Mouse (Mus musculus) MN1 (cell line): ENCODE data around the gene 3110082I17Rik.
A peak's percentile ranks its signal among the peaks of the same experiment; 100 is the strongest.

Experiments used
- DNase-seq: peaks from one replicate; pipeline ENCODE4 v3.0.0-alpha.2; 2016; ENCODE audit warnings: low spot score

Gene 3110082I17Rik

DNA sequence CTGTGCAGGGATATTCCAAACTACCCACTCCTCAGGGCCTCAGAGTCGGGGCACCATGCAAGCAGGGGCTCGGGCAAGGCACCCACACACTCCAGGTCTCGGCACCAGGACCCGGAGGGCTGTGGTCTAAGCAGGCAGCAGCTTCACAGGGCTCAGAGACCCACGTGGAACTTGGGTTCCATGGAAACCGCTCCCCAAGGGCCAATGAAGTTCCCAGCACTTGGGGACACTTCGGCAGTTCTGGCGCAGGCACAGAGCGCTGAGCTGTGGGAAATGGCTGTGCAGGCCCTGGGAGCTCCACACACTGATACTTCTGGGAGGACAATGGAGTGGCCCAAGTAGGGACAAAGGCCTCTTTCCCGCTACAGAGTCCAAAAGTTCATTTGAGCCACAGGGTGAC, 7.3 kb downstream of the 3110082I17Rik start:
- no peak for DNase-seq

DNA sequence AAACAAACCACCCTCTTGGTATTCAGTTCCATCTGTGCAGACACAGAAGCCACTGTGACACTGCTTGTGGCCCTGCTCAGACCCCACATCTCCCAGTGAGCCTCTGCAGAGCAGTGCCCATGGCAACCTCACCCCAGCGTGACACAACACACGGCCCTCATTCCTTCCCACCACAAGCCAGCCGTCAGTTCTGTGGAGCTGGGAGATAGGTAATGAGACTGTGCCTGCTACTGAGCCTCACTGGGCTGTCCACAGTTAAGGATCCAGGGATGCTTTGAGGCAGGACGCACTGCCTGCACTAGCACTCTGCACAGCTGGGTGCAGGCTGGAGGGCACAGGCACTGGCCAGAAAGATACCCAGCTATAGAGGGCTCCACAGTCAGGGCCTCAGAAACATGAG, 10.4 kb downstream of the 3110082I17Rik start:
- peak; percentile 49 for DNase-seq

DNA sequence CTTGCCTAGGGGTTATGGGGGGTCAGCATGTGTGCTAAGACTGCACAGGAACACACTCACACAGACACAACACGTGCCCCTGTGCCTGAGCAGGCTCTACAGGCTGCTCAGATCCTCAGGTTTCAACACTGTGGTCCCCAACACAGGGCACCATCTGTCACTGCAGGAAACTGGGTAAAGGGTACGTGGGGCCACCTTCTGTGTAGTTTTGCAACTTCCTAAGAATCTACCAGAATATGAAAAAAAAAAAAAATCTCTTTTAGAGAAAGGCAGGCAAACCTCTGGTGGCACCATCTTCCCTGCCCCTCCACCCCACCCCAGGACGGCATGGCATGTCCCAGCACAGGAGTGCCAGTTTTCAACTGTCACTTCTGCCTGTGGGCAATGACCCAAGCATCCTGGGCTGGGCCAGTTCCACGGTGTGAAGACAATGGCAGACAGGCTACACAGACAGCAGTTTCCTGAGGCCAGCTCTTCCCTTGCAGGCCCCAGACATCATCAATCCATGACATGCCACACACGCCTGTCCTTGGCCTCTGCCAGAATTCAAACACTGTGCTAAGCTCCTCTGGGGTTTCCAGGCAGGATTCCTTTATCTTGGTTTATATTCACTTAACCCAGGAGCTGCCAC, 11.1 kb downstream of the 3110082I17Rik start:
- DNase-seq, result peak; percentile 62

DNA sequence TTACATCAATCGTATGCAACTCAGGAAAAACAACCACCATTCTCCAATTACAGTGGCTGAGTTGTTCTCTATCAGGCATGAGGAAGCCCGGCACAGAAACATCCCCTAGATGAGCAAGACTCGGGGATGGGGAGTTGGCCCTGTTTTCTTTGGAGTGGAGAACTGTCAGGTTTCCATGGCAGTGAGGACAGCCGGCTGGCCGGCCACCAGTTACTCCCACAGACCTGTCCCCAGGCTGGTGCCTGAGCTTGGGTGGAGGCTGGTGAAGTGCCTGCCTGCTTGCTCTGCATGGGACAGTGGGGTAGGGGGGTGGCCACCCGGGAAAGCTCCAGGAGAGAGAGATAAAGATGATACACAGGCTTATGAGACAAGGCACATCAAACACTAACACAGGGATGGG, 12.3 kb downstream of the 3110082I17Rik start:
- no peak for DNase-seq

DNA sequence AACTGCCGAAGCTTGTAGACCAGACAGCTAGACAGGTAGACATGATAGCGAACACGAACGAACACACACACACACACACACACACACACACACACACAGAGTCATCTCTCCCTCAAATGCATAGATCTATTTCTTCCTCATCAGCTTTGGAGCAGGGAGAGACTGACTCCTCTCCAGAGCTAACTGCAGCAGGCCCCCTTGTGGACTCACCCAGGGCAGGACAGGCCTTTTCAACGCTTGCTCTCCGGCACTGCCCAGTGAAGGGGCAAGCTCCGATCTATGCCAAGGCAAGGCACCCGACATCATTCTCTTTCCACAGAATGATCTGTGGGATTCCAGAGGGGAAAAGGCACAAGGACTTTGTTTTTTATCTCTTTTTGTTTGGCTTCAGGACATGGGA, 15.1 kb downstream of the 3110082I17Rik start:
- DNase-seq, result peak; percentile 37

DNA sequence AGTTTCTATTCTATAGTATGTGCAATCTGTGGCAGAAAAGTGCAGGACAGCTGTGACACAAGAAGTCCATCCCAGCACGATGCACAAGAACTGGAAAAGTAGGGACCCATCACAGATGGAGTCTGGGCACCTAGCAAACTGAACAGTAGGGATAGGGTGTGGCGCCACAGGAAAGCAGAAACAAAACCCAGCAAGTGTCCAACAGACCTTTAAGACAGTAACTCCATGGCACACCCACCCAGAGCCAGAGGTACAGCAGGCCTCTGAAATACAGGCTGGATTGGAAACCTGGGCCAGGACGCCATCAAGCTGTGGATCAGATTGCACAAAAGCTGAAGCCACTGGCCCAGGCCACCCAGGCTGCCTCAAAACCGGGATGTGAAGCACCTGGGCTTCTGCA, 17.4 kb downstream of the 3110082I17Rik start:
- DNase-seq, result no peak

DNA sequence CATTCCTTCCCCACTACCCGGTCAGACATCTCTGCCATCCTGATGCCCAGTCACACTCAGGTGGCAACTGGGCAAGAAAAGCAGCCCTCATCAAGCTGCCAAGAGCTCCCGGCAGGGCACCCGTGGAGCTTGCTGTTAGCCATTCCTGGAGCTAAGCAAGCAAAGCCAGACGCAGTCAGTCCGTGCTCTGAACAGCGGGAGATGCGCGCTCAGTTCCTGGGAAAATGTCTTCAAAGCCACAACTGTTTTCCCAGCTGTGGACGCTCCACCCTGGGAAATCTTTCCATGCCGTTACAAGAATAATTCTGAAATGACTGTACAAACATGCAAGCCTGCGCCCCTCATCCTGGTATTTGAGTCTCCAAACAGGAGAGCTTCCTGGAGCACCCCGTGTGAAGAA, 17.9 kb downstream of the 3110082I17Rik start:
- no peak for DNase-seq

DNA sequence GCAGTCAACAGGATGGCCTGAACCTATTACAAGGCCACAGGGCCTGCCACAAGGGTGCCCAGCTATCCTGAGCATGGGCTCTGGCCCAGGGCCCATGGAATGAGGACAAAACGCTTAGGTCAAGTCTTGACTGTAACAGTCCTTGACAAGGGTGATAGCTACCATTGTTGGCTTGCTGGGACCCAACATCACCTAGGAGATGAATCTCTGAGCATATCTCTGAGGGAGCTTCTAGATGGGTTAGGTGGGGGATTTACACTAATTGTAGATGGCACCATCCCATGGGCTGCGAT, 18.7 kb downstream of the 3110082I17Rik start:
- DNase-seq, result no peak

DNA sequence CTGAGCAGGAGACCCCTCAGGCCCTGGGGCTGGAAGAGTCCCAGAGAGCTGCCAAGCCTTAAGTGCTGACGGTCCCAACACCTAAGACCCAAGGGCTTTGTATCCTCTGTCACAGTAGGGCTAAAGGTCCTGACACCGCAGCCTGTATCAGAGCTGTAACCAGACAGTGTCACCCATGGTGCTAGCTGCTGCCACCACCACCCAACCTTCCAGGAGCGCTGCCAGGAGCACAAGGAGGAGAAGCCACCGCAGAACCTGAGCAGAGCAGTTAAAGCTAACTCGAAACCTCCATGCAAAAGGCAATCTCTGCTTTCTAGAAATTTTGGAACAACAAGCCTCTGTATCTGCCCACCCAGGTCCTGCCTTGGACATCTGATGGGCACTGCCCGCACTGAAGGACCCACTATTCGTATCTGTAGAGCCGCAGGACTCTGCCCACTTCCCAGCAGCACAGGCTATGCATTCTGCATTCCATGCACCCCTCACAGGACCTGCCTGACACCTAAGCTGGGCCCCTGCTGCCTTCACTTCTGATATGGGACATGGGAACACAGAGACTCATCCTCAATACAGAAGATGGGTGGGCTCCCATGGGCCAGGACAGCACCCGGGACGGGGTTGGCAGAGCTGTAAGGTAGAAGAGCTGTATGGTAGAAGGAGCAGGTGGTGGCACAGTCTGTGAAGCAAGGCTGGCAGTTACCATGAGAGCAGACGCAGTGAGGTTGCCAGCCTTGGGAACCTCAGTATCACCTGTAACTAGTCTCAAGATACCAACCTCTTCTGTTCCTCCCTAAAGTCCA, 19.2 kb downstream of the 3110082I17Rik start:
- no peak for DNase-seq

DNA sequence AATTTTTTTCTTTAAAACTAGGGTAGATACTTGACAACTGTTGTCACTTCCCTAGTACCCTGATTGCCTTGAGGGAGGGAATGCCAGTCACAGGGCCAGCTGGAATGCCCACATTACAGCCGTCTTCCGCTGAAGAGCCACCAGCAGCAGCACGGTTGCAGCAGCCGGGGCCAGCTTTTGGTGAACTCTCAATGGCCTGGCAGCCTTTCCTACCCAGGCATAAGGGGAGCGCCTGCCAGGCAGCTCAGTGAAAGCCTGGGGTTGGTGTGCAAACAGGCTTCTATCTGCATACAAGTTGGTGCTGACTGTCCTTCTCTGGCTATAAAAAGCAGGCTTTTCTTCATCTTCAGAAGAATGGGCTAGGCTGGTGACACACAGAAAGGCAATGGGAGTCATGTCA, 19.9 kb downstream of the 3110082I17Rik start:
- DNase-seq, result no peak

DNA sequence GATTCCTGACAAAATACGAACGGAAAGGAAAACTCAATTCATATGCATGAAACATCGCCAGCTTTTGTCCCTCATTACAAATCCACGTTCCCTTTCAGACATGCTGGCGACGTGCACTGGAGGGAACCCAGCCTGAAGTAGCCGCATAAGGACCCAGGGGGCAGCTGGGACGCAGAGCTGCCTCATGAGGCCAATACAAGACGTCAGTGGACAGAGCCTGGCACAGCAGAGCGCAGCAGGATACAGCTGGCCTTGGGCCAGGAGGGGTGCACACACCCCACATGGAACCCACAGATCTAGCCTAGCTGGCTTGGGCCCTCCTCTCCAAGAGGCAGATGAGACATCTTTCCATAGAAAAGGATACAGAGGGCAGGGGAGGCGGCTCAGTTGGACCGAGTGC, 21.9 kb downstream of the 3110082I17Rik start:
- DNase-seq, result no peak

DNA sequence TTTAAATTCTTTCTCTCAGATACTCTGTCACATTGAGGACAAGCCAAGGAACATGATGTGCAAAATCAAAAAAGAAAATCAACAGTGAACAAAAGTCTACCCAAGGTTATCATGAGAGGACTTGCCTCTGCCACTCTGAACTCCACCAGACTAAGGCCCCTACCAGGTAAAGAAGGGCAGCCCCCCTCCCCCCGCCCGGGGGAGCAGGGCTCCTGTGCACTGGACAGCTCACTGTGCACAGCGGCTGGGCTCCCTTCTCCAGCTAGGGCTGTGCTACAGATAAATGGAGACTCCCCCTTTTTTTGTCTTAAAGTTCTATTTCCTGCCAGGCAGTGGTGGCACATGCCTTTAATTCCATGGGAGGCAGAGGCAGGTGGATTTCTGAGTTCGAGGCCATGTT, 22.6 kb downstream of the 3110082I17Rik start:
- no peak for DNase-seq

DNA sequence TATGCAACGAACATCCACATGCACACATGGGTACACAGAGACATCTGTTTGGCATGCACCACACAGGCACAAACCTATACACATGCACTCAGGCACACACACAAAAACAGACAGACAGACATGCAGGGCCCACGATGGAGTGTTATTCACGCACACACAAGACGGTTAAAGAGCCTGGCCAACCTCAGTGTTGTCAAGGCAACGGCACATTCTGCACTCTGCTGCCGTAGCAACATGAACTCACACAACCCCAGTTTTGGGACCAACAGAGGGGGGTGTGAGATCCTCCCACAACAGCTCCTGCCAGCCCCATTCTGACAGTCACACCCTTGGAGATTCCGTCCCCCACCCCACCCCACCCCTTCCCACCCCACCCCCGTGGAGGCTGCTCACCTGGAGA, 25.4 kb downstream of the 3110082I17Rik start:
- DNase-seq, result peak; percentile 32

DNA sequence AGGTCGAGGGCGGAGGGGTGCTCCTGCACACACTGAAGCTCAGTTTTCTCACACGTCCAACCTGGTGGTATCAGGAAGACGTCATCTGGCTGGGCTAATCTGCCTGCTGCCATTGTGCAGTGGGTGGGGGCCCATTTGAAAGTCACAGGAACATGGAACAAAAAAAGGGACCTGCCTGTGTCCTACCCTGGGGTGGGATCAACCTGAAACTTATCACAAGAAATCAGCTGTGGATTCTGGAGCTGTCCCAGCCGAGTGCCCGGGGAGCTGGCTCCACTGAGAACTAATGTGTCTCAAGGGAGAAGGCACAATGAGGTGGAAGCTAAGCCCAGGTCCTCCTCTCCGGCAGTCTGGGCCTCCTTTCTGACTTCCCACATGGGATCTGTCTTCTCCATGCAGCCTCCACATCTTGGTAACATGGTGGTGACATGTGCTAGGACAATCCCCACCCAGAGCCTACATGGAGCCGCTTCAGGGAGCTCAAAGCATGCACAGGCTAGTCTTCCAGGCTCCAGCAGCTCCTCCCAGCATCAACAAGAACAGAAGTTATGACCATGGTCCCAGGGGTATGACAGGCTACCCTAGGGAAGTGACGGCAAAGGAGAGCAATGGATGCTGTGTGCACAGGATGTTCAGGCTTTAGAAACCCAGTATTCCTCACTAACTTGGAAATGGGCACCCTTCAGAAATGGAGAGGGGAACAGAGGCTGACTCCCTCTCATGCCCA, 26.3 kb downstream of the 3110082I17Rik start:
- DNase-seq, result peak; percentile 21

DNA sequence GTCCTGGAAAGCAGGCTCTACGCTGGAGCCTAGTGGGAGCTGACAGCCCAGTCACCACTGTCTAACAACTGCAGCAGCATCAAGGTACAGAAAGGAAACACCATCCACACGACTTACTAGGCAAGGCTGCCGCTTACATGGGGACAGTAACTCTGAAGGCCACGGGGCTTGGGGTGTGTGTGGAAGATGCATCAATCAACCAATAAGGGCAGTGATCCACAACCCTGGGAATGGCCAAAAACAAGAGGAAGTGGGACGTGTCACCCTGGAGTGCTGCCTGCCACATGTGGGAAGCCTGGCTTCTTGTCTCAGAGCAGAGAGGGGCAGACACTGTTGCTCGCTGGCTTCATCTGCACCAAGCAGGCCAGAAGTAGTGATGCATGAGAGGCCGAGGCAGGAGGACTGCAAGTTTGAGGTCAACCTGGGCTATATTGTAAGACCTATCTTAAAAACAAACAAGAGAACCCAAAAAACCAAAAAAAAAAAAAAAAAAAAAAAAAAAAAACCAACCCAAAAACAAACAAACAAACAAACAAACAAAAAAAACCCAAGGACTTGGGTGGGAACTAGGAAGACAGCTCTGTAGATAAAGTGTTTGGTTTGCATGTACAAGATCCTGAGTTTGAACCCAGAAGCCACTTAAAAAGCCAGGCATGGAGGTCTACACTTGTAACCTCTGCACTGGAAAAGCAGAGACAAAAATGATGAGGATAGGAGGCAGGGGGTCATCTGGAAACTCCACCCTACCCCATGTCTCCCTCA, 27.4 kb downstream of the 3110082I17Rik start:
- DNase-seq, result no peak

DNA sequence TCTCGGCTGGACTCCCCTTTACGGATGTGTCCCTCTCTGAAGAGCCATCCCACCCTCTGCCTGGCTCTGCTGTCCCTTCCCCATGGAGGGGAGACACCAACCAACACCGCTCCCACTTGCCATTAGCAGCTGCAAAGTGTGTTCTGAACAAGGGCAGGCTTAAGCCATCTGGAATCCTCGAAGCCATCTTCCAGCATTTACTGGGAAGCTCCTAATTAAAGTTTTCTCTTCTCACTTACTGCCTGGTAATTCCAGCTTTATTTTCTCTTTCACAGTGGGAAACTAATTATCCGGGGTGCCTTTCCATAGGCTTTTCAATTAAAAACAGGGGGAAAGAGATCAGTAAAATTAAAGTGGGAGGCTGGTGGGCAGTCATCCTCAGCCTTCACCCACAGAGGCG, 28.0 kb downstream of the 3110082I17Rik start:
- no peak for DNase-seq

DNA sequence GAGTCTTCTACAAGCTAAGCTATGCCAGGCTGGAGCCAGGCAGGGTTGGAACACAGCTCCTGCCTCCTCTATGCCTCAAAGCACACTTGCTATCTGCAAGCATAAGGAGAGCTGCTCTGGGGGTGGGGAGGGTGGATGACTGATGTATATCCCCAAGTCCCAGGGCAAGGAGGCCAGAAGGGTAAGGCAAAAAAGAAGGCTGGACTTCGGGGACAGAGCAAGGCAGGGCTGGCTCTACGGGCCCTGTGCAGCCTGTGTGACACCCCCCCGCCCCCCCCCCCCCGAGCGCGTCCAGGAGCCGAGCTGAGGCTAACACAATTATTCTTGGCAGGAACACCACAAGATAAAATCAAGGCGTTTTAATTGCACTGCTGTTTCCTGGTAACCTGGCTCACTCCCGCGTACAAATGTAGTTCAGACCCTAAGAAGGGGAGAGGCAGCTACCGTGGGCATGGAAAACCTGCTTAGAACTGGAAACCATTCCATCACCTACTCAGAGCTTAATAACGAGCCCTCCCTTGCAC, 30.4 kb downstream of the 3110082I17Rik start:
- peak; percentile 83 for DNase-seq

DNA sequence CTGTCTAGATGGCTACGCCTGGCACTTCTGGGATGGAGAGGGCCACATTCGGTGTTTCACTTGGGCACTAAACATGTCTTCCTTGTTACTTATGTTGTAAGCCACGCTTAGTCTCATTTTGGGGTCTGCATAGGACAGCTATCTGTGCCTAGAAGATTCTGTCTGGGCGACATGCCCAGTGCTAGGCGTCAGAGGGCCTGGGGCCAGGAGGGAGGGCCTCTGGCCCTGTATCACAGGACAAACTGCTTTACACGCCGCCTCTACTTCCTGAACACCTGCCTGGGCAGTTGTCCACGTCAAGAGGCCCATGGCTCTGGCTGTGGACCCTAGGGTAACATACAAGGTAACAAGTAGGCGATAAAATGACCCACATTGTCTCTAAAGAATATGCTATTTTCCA, 32.3 kb downstream of the 3110082I17Rik start:
- no peak for DNase-seq

DNA sequence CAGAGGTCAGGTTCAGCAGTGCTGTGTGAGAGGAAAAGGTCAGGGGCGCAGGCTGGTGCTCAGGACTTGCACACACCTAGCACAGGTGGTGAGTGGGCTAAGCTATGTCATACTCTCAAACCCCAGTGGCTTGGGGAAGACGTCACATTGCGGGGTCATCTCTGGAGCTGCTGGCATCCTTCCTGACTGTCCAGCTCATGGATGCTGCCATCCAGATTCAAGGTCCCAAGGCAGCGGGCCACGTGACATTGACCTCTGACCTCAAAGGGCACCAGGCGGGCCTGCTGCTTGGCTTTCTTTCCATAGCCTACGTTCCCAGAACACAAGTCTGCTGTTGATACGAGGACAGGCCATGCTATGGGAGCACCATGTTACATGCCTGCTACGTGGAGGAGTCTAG, 33.3 kb downstream of the 3110082I17Rik start:
- DNase-seq, result no peak

DNA sequence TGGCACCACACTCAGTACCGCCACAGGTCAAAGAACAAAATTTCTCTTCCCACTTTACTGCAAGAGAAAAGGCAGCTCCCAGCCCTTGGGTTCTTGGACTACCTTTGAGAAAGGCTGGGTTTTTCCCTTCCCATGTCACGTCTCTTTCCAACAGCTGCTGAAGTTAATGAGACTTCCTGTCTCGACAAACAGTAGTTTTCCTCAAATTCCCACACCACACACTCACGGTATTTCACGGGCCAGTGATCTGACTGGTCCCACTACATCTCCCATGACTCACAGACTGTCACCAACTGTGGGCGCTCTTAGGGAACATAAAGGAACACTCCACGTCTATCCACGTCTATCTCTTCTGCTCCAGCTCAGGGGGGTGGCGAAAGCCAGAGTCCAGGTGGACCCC, 35.1 kb downstream of the 3110082I17Rik start:
- no peak for DNase-seq

DNA sequence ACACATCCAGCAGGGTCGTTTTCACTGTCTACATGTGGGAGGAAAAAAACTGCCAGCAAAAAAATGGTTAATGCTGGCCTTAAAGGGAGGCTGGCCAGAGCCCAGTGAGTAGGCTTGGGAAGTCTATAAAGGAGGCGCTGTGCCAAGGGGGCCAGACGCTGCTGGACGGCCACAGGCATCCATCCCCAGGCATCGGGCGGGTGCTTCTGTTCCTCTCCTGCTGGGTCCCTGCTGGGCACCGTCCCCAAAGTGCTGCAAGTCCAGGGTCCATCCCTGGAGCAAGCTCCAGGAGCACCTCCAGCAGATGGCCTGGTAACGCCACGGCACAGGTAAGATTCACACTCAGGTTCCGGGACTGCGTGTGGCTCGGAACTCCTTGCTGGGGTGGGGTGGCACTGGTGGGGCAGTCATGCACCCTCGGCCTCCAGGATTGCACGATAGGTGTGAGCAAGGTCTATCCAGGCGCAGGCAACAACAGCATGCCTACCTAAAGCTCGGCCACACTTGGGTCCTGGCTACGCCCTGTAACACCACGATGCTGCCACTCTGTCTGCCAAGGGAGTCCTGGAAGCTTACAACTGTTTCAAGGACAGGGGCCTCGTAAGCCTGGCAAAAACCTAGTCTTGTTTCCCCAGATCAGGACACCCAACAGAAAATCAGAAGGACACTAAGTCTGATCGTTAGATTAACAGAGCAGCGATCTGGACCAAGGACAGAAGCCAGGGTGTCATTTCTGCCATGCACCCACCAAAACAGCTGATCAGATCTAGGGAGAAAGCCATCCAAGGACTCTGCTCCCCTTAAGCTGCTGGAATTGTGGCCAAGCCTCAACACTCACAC, 37.1 kb downstream of the 3110082I17Rik start, which contains the start of gene Gper1:
TSS of gene Gper1 (plus strand) at position 126 of the 840 bp plus-strand sequence.
- peak; percentile 83 for DNase-seq
